Mouse (Mus musculus): Measurements from ENCODE around the gene Lrrc4. TPM values are rescaled to one million over a fixed set of nuclear protein-coding genes. Genes with fewer than 3 reads are reported as not detected.

The Lrrc4 gene
- polyA plus RNA-seq, 1 experiment from 2014 or later: 0.56 TPM

- Histone ChIP-seq H3K4me1 (replicated peaks; ENCODE audit: control insufficient read depth, insufficient read depth, low read length) (no peaks in the 10 kb centered on the region), H3K27ac (ENCODE audit: low read depth, low read length) (no peak overlapping the region), H3K27me3 (replicated peaks; ENCODE audit: control insufficient read depth, insufficient read depth, low read length) (no peaks in the 10 kb centered on the region), H3K4me2 (no peak overlapping the region), H3K9me3 (ENCODE audit: control insufficient read depth, low read length) (no peaks in the 10 kb centered on the region), H3K4me3 (ENCODE audit: low read depth, low read length) (no peak overlapping the region), H3K9ac (ENCODE audit: low read depth, low read length) (no peak overlapping the region), H3K36me3 (ENCODE audit: control insufficient read depth, insufficient read depth, low read length) (no peaks in the 10 kb centered on the region)
- DNase-seq (ENCODE audit: low spot score): no peak
- 89% methylated on average over 8 of the region's 8 CpGs for WGBS
- ATAC-seq (replicated peaks; ENCODE audit: low FRiP score): no peak
Observed at GRCm38 (mm10) chr6:28681521-28682457, 149.8 kb downstream of the Lrrc4 start.

DNA sequence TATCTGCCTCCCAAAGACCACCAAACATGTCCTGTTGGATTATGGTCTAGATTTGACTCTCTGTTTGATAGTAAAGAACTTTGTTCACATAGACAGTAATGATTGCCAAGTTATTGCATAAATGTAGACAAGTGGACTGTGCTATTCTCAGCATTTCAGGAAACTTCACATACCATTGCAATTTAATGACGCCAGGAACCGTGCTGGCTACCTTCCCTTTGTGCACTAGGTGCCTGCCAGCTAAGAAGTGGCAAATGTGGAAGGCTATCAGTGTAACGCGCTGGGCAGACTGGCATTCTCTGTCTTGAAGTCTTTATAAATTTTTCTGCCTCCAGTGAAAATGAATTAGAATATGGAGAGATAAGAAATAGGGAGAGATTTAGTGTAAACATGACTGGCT lies 151.0 kb downstream of the Lrrc4 start:
- Histone ChIP-seq H3K36me3 (ENCODE audit: control insufficient read depth, insufficient read depth, low read length) (no peaks in the 10 kb centered on the region), H3K4me3 (ENCODE audit: low read depth, low read length) (no peak overlapping the region), H3K27ac (ENCODE audit: low read depth, low read length) (no peak overlapping the region), H3K27me3 (replicated peaks; ENCODE audit: control insufficient read depth, insufficient read depth, low read length) (no peaks in the 10 kb centered on the region), H3K9me3 (ENCODE audit: control insufficient read depth, low read length) (no peaks in the 10 kb centered on the region), H3K4me1 (replicated peaks; ENCODE audit: control insufficient read depth, insufficient read depth, low read length) (no peaks in the 10 kb centered on the region), H3K9ac (ENCODE audit: low read depth, low read length) (no peak overlapping the region), H3K4me2 (no peak overlapping the region)
- ATAC-seq (replicated peaks; ENCODE audit: low FRiP score): no peak
- 89% methylated on average over 4 of the region's 4 CpGs for WGBS
- DNase-seq (ENCODE audit: low spot score): no peak

- Histone ChIP-seq H3K27ac (ENCODE audit: low read depth, low read length) (no peak overlapping the region), H3K9me3 (ENCODE audit: control insufficient read depth, low read length) (no peaks in the 10 kb centered on the region), H3K27me3 (replicated peaks; ENCODE audit: control insufficient read depth, insufficient read depth, low read length) (no peaks in the 10 kb centered on the region), H3K4me2 (no peak overlapping the region), H3K4me1 (replicated peaks; ENCODE audit: control insufficient read depth, insufficient read depth, low read length) (no peaks in the 10 kb centered on the region), H3K36me3 (ENCODE audit: control insufficient read depth, insufficient read depth, low read length) (no peaks in the 10 kb centered on the region), H3K9ac (ENCODE audit: low read depth, low read length) (no peak overlapping the region), H3K4me3 (ENCODE audit: low read depth, low read length) (no peak overlapping the region)
- DNase-seq (ENCODE audit: low spot score) (no peak), ATAC-seq (replicated peaks; ENCODE audit: low FRiP score) (no peak)
- WGBS: 69% methylated on average over 1 of the region's 1 CpGs
Observed at GRCm38 (mm10) chr6:28678896-28679295, 152.7 kb downstream of the Lrrc4 start.

DNA sequence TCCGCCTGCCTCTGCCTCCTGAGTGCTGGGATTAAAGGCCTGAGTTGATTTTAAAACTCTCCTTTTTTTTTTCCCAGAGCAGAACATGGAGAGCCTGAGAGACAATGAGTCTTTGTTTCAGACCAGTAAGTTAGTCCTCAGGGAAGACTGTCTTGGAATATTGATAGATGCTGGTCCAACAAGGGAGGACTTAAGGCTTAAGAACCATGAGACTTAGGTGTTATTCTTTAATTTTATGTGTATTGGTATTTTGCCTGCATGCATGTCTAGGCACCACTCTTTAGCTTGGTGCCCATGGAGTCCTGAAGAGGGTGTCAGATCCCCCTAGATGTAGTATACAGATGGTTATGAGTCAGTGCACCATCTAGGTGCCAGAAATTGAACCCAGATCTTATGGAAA lies 156.9 kb downstream of the Lrrc4 start:
- Histone ChIP-seq H3K36me3 (ENCODE audit: control insufficient read depth, insufficient read depth, low read length) (no peaks in the 10 kb centered on the region), H3K27ac (ENCODE audit: low read depth, low read length) (no peak overlapping the region), H3K4me2 (no peak overlapping the region), H3K4me1 (replicated peaks; ENCODE audit: control insufficient read depth, insufficient read depth, low read length) (no peaks in the 10 kb centered on the region), H3K27me3 (replicated peaks; ENCODE audit: control insufficient read depth, insufficient read depth, low read length) (no peaks in the 10 kb centered on the region), H3K4me3 (ENCODE audit: low read depth, low read length) (no peak overlapping the region), H3K9ac (ENCODE audit: low read depth, low read length) (no peak overlapping the region), H3K9me3 (ENCODE audit: control insufficient read depth, low read length) (no peaks in the 10 kb centered on the region)
- no peak for ATAC-seq (replicated peaks; ENCODE audit: low FRiP score)
- whole genome bisulfite sequencing: 93% methylated on average over 1 of the region's 1 CpGs
- no peak for DNase-seq (ENCODE audit: low spot score)

DNA sequence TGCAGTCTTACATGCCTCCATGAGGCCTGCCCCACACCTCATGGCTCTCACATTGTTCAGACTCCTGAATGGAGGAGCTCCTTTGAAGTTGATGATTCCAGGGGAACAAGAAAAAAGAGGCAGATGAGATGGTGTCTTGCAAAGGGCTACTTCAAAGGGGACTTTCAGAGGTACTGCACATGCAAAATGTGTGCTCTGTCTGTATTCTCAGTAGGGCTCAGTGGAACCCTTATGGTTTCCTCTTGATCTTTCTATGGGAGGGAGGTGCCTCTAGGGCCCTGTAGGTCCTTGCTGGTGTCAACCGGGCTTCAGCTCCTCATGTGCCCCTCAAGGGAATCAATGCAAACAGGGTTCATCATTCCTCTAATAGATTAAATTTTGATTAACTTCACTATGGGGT lies 159.2 kb downstream of the Lrrc4 start:
- no peak overlapping the region for H3K27ac ChIP-seq (ENCODE audit: low read depth, low read length)
- no peak overlapping the region for H3K4me3 ChIP-seq (ENCODE audit: low read depth, low read length)
- no peaks in the 10 kb centered on the region for H3K4me1 ChIP-seq (replicated peaks; ENCODE audit: control insufficient read depth, insufficient read depth, low read length)
- H3K9ac ChIP-seq (ENCODE audit: low read depth, low read length): no peak overlapping the region
- H3K36me3 ChIP-seq (ENCODE audit: control insufficient read depth, insufficient read depth, low read length): no peaks in the 10 kb centered on the region
- no peak for ATAC-seq (replicated peaks; ENCODE audit: low FRiP score)
- H3K4me2 ChIP-seq: no peak overlapping the region
- H3K27me3 ChIP-seq (replicated peaks; ENCODE audit: control insufficient read depth, insufficient read depth, low read length): no peaks in the 10 kb centered on the region
- no peak for DNase-seq (ENCODE audit: low spot score)
- 95% methylated on average over 1 of the region's 1 CpGs for WGBS
- no peaks in the 10 kb centered on the region for H3K9me3 ChIP-seq (ENCODE audit: control insufficient read depth, low read length)

DNA sequence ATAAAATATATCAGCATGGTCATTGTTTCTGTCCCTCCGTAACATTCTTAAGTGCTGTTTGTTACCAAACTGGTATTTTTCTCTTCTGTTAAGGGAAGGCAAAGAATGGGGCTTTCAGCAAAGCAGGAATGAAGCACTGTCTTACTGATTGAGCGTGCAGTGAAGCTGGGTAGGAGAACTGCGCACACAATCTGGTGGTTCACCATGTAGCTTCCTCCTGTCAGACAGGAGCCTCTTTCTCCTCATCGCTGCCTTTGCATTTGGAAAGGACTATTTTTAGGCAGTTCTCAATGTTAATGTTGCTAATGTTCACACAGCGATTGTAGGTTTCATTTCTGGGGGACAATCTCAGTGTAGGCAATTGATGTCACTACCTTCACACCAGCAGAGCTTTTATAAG lies 162.3 kb downstream of the Lrrc4 start:
- ATAC-seq (replicated peaks; ENCODE audit: low FRiP score) (no peak), DNase-seq (ENCODE audit: low spot score) (no peak)
- H3K9me3 ChIP-seq (ENCODE audit: control insufficient read depth, low read length): no peaks in the 10 kb centered on the region
- no peaks in the 10 kb centered on the region for H3K27me3 ChIP-seq (replicated peaks; ENCODE audit: control insufficient read depth, insufficient read depth, low read length)
- no peak overlapping the region for H3K4me3 ChIP-seq (ENCODE audit: low read depth, low read length)
- no peak overlapping the region for H3K27ac ChIP-seq (ENCODE audit: low read depth, low read length)
- H3K4me1 ChIP-seq (replicated peaks; ENCODE audit: control insufficient read depth, insufficient read depth, low read length): no peaks in the 10 kb centered on the region
- WGBS: 93% methylated on average over 5 of the region's 5 CpGs
- no peak overlapping the region for H3K9ac ChIP-seq (ENCODE audit: low read depth, low read length)
- H3K36me3 ChIP-seq (ENCODE audit: control insufficient read depth, insufficient read depth, low read length): no peaks in the 10 kb centered on the region
- H3K4me2 ChIP-seq: no peak overlapping the region

GRCm38 (mm10) chr6:28667586-28667985 lies 164.0 kb downstream of the Lrrc4 start:
- Histone ChIP-seq H3K9ac (ENCODE audit: low read depth, low read length) (no peak overlapping the region), H3K27me3 (replicated peaks; ENCODE audit: control insufficient read depth, insufficient read depth, low read length) (no peaks in the 10 kb centered on the region), H3K4me2 (no peak overlapping the region), H3K4me1 (replicated peaks; ENCODE audit: control insufficient read depth, insufficient read depth, low read length) (no peaks in the 10 kb centered on the region), H3K9me3 (ENCODE audit: control insufficient read depth, low read length) (no peaks in the 10 kb centered on the region), H3K27ac (ENCODE audit: low read depth, low read length) (no peak overlapping the region), H3K4me3 (ENCODE audit: low read depth, low read length) (no peak overlapping the region), H3K36me3 (ENCODE audit: control insufficient read depth, insufficient read depth, low read length) (no peaks in the 10 kb centered on the region)
- ATAC-seq (replicated peaks; ENCODE audit: low FRiP score) (no peak), DNase-seq (ENCODE audit: low spot score) (no peak)
- 92% methylated on average over 1 of the region's 1 CpGs for WGBS

GRCm38 (mm10) chr6:28664716-28665115 lies 166.8 kb downstream of the Lrrc4 start:
- H3K9ac ChIP-seq (ENCODE audit: low read depth, low read length): no peak overlapping the region
- no peak overlapping the region for H3K4me2 ChIP-seq
- DNase-seq (ENCODE audit: low spot score): no peak
- H3K9me3 ChIP-seq (ENCODE audit: control insufficient read depth, low read length): no peaks in the 10 kb centered on the region
- no peak for ATAC-seq (replicated peaks; ENCODE audit: low FRiP score)
- H3K4me1 ChIP-seq (replicated peaks; ENCODE audit: control insufficient read depth, insufficient read depth, low read length): no peaks in the 10 kb centered on the region
- WGBS: 85% methylated on average over 3 of the region's 3 CpGs
- no peaks in the 10 kb centered on the region; the same call in 1 of the 2 replicates for H3K36me3 ChIP-seq (ENCODE audit: control insufficient read depth, insufficient read depth, low read length)
- H3K27ac ChIP-seq (ENCODE audit: low read depth, low read length): no peak overlapping the region
- no peak overlapping the region for H3K4me3 ChIP-seq (ENCODE audit: low read depth, low read length)
- no peaks in the 10 kb centered on the region for H3K27me3 ChIP-seq (replicated peaks; ENCODE audit: control insufficient read depth, insufficient read depth, low read length)

DNA sequence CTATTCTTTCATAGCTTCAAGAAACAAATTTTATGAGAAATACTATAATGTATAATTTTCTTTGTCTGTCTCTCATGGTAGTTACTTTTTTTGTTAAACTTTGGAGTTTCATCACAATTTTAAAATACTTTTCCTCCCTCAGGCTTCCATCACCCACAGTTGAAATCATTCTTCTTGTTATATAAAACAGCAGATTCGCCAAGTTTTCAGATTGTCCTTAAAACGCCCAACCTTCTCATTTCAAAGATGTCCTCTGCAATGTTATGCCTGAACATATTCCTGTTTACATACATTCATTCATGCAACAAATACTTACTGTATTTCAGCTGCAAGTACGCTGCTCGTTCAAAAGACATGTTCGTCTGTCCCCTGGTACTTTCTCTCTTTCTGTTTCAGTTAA lies 167.9 kb downstream of the Lrrc4 start:
- Histone ChIP-seq H3K9ac (ENCODE audit: low read depth, low read length) (no peak overlapping the region), H3K36me3 (ENCODE audit: control insufficient read depth, insufficient read depth, low read length) (no peaks in the 10 kb centered on the region; the same call in 1 of the 2 replicates), H3K4me1 (replicated peaks; ENCODE audit: control insufficient read depth, insufficient read depth, low read length) (no peaks in the 10 kb centered on the region), H3K9me3 (ENCODE audit: control insufficient read depth, low read length) (no peaks in the 10 kb centered on the region), H3K27me3 (replicated peaks; ENCODE audit: control insufficient read depth, insufficient read depth, low read length) (no peaks in the 10 kb centered on the region), H3K27ac (ENCODE audit: low read depth, low read length) (no peak overlapping the region), H3K4me3 (ENCODE audit: low read depth, low read length) (no peak overlapping the region), H3K4me2 (no peak overlapping the region)
- ATAC-seq (replicated peaks; ENCODE audit: low FRiP score) (no peak), DNase-seq (ENCODE audit: low spot score) (no peak)
- 90% methylated on average over 5 of the region's 5 CpGs for WGBS

Measured in liver, embryonic 11.5 days (tissue).